Mouse (Mus musculus): ENCODE measurements at regions not wholly inside any gene's neighbourhood (a gene's known extent, or its start where the extent isn't known, plus 50 kb on each side); places are given as distances from the start of the nearest gene placed in this dataset.

GRCm38 (mm10) chr6:100023434-100024095 lies 263.7 kb downstream of the Rybp start:
- no peak for TF ChIP-seq ZKSCAN1 (IDR thresholded peaks at IDR 0.05; ENCODE audit: low read depth, low read length)
- TF ChIP-seq CTCF (IDR thresholded peaks at IDR 0.05 in 2 of 3, conservative IDR thresholded peaks at IDR 0.05 in 1 of 3; ENCODE audit: control insufficient read depth in 1 of 3, insufficient read depth in 1 of 3, low read depth in 2 of 3, low read length in 3 of 3, poor library complexity in 1 of 3, severe bottlenecking in 1 of 3): no peak
- TF ChIP-seq E2F4 (IDR thresholded peaks at IDR 0.05; ENCODE audit: borderline replicate concordance, low read depth, low read length): no peak
- no peak for TF ChIP-seq MAFK (IDR thresholded peaks at IDR 0.05; ENCODE audit: borderline replicate concordance, low read depth, low read length)
- TF ChIP-seq TCF12 (IDR thresholded peaks at IDR 0.05; ENCODE audit: low read depth, low read length): no peak
- TF ChIP-seq USF2 (IDR thresholded peaks at IDR 0.05; ENCODE audit: borderline replicate concordance in 1 of 2, insufficient read depth in 1 of 2, low read depth in 1 of 2, low read length in 2 of 2): no peak
- no peak for TF ChIP-seq POLR2A (IDR thresholded peaks at IDR 0.05; ENCODE audit: control insufficient read depth in 1 of 2, insufficient read depth in 1 of 2, low read depth in 1 of 2, low read length in 2 of 2, poor library complexity in 1 of 2)
- TF ChIP-seq TAL1 (IDR thresholded peaks at IDR 0.05; ENCODE audit: low read length): no peak
- TF ChIP-seq HCFC1 (IDR thresholded peaks at IDR 0.05; ENCODE audit: low read depth, low read length): no peak
- no peak for TF ChIP-seq ZNF384 (IDR thresholded peaks at IDR 0.05; ENCODE audit: low read depth, low read length)

Measured in MEL (cell line).